Mouse (Mus musculus): Measurements from ENCODE around the gene Camk1d. TPM values are rescaled to one million over a fixed set of nuclear protein-coding genes. Genes with fewer than 3 reads are reported as not detected.

Gene Camk1d
- total and polyA plus RNA-seq, 3 experiments = 4.6 to 12.4 (median 4.8) TPM

DNA sequence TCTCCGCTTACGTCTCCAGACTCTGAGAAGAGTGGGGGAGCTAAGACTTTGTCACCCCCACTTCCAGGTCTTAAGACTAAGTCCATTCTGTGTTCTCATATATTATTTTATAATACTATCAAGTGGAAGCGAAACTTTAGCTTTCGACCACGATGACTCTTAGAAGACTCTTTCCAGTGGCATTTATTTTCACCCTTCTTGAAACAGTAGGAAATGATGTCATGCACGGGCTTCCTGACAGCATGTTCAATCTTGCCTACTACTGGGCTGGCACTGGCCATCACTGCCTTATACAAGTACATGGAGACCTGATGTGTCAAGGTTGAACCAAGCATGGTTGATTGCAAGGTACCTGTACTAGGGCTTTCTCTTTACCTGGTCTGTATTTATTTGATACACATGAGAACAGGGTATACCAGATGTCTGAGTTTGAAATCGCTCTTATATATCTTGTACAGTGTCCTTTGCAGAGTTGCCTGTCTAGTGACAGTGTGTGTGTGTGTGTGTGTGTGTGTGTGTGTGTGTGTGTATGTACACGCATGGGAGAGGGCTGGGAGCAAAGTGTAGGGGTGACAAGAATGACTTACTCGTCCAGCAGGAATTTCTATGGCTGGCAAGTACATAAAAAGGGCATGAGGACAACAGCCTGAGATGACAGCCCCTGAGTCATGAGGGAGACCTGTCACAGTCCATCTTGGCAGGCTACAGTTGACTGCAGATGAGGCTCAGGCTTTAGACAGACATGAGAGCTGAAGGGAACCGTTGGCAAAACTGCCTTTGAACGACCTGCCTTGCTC is 417.4 kb downstream of the Camk1d start (continued):
- TF ChIP-seq TCF12 (IDR thresholded peaks at IDR 0.05; ENCODE audit: low read depth, low read length) (no peak), BHLHE40 (IDR thresholded peaks at IDR 0.05; ENCODE audit: low read depth, low read length) (peak; percentile 84), RCOR1 (conservative IDR thresholded peaks at IDR 0.05; ENCODE audit: low read depth, low read length) (0 out of 2 replicates have a peak, but pooled peaks have one; percentile 40), MAFK (IDR thresholded peaks at IDR 0.05; ENCODE audit: insufficient replicate concordance, low read length) (0 out of 2 replicates have a peak, but pooled peaks have one; percentile 22), CHD1 (IDR thresholded peaks at IDR 0.05; ENCODE audit: low read depth, low read length) (peak; percentile 95; the same call in 1 of the 2 replicates), ZNF384 (IDR thresholded peaks at IDR 0.05; ENCODE audit: low read depth, low read length) (no peak), SMC3 (IDR thresholded peaks at IDR 0.05; ENCODE audit: low read depth, low read length) (no peak), TBP (conservative IDR thresholded peaks at IDR 0.05; ENCODE audit: low read depth, low read length) (no peak)

GRCm38 (mm10) chr2:5295098-5295497 is 419.2 kb downstream of the Camk1d start:
- H3K9me3 ChIP-seq (replicated peaks; ENCODE audit: low read length) = no peaks in the 10 kb centered on the region
- H3K4me1 ChIP-seq (ENCODE audit: control insufficient read depth in 1 of 2, insufficient read depth in 2 of 2) = peaks cover 19 to 48% of the 10 kb centered on the region in 2 experiments
- H3K27ac ChIP-seq (ENCODE audit: insufficient read depth, low read depth) = no peak overlapping the region
- H3K79me2 ChIP-seq (replicated peaks; ENCODE audit: control insufficient read depth, extremely low read depth, insufficient read depth, poor library complexity, severe bottlenecking) = no peaks in the 10 kb centered on the region
- no peak overlapping the region for H3K4me3 ChIP-seq (replicated peaks in 1 of 3; ENCODE audit: low read depth in 2 of 3, low read length in 2 of 3, poor library complexity in 1 of 3)
- peaks cover 0 to 40% of the 10 kb centered on the region in 2 experiments for H3K36me3 ChIP-seq (replicated peaks in 1 of 2; ENCODE audit: control insufficient read depth in 1 of 2, insufficient read depth in 1 of 2, low read length in 1 of 2)
- DNase-seq (ENCODE audit: extremely low read depth) = no peak
- dilution Hi-C loops (cut with MboI; ENCODE audit: extremely low pct_ligation_motif_present, extremely low pct_unique_long_range_greater_than_20kb, low sequenced_read_pairs) (no loop called here), in situ Hi-C loops (cut with MboI; ENCODE audit: low pct_ligation_motif_present, low pct_unique_long_range_greater_than_20kb, low sequenced_read_pairs) (no loop called here)
- TF ChIP-seq MAFK (IDR thresholded peaks at IDR 0.05; ENCODE audit: insufficient replicate concordance, low read length) (0 out of 2 replicates have a peak, but pooled peaks have one; percentile 20), BHLHE40 (IDR thresholded peaks at IDR 0.05; ENCODE audit: low read depth, low read length) (peak; percentile 23; the same call in 1 of the 2 replicates), ELF1 (IDR thresholded peaks at IDR 0.05; ENCODE audit: low read depth, low read length) (no peak)
- H3K4me2 ChIP-seq (ENCODE audit: insufficient read depth, low read depth, poor library complexity, severe bottlenecking) = no peak overlapping the region
- H3K27me3 ChIP-seq (replicated peaks) = no peaks in the 10 kb centered on the region
- H3K9ac ChIP-seq (ENCODE audit: insufficient read depth, low read depth) = no peak overlapping the region

- H3K9me3 ChIP-seq (replicated peaks; ENCODE audit: low read length) = no peaks in the 10 kb centered on the region
- no peak overlapping the region for H3K4me2 ChIP-seq (ENCODE audit: insufficient read depth, low read depth, poor library complexity, severe bottlenecking)
- no peaks in the 10 kb centered on the region for H3K79me2 ChIP-seq (replicated peaks; ENCODE audit: control insufficient read depth, extremely low read depth, insufficient read depth, poor library complexity, severe bottlenecking)
- H3K27ac ChIP-seq (ENCODE audit: insufficient read depth, low read depth) = no peak overlapping the region
- H3K36me3 ChIP-seq (replicated peaks in 1 of 2; ENCODE audit: control insufficient read depth in 1 of 2, insufficient read depth in 1 of 2, low read length in 1 of 2) = peaks cover 0 to 33% of the 10 kb centered on the region in 2 experiments
- H3K4me3 ChIP-seq (replicated peaks in 1 of 3; ENCODE audit: low read depth in 2 of 3, low read length in 2 of 3, poor library complexity in 1 of 3) = no peak overlapping the region
- peaks cover 19 to 48% of the 10 kb centered on the region in 2 experiments for H3K4me1 ChIP-seq (ENCODE audit: control insufficient read depth in 1 of 2, insufficient read depth in 2 of 2)
- no peak for TF ChIP-seq TBP (conservative IDR thresholded peaks at IDR 0.05; ENCODE audit: low read depth, low read length)
- no peak for TF ChIP-seq IRF4 (IDR thresholded peaks at IDR 0.05; ENCODE audit: low read depth, low read length)
- TF ChIP-seq CHD2 (IDR thresholded peaks at IDR 0.05; ENCODE audit: low read length) = no peak
- no peak for TF ChIP-seq NRF1 (IDR thresholded peaks at IDR 0.05; ENCODE audit: low read depth, low read length)
- no peak for TF ChIP-seq ZMIZ1 (IDR thresholded peaks at IDR 0.05; ENCODE audit: low read depth, low read length)
- TF ChIP-seq MYC (IDR thresholded peaks at IDR 0.05; ENCODE audit: low read depth, low read length) = no peak
- no peak for TF ChIP-seq TCF12 (IDR thresholded peaks at IDR 0.05; ENCODE audit: low read depth, low read length)
- no peak for TF ChIP-seq MAZ (IDR thresholded peaks at IDR 0.05; ENCODE audit: low read depth, low read length)
- TF ChIP-seq ZKSCAN1 (IDR thresholded peaks at IDR 0.05; ENCODE audit: borderline replicate concordance, low read depth, low read length) = no peak
- no peak for TF ChIP-seq POLR2A (IDR thresholded peaks at IDR 0.05; ENCODE audit: low read depth, low read length)
- TF ChIP-seq RCOR1 (conservative IDR thresholded peaks at IDR 0.05; ENCODE audit: low read depth, low read length) = no peak
- no peak for TF ChIP-seq USF2 (conservative IDR thresholded peaks at IDR 0.05; ENCODE audit: low read depth, low read length)
- no peak for TF ChIP-seq USF1 (IDR thresholded peaks at IDR 0.05; ENCODE audit: low read depth, low read length)
- TF ChIP-seq GABPA (IDR thresholded peaks at IDR 0.05; ENCODE audit: insufficient replicate concordance, low read depth, low read length) = no peak
- TF ChIP-seq ZNF384 (IDR thresholded peaks at IDR 0.05; ENCODE audit: low read depth, low read length) = no peak
- no peak for TF ChIP-seq JUN (IDR thresholded peaks at IDR 0.05; ENCODE audit: insufficient read depth, low read depth, low read length)
- dilution Hi-C loops (cut with MboI; ENCODE audit: extremely low pct_ligation_motif_present, extremely low pct_unique_long_range_greater_than_20kb, low sequenced_read_pairs) (no loop called here), in situ Hi-C loops (cut with MboI; ENCODE audit: low pct_ligation_motif_present, low pct_unique_long_range_greater_than_20kb, low sequenced_read_pairs) (no loop called here)
- DNase-seq (ENCODE audit: extremely low read depth) = no peak
- no peaks in the 10 kb centered on the region for H3K27me3 ChIP-seq (replicated peaks)
- H3K9ac ChIP-seq (ENCODE audit: insufficient read depth, low read depth) = no peak overlapping the region
These were observed 419.9 kb downstream of the Camk1d start for GRCm38 (mm10) chr2:5294451-5294850.
